Mouse (Mus musculus) heart, embryonic 14.5 days (tissue): Measurements from ENCODE around the gene Itih5. TPM values are rescaled to one million over a fixed set of nuclear protein-coding genes. Genes with fewer than 3 reads are reported as not detected.

Source experiments
- ATAC-seq: fragments of 200-750 bp; cut with Nextera tagmentation; 2 replicates; pipeline ENCODE4 v1.8.0; 2017; ENCODE audit warnings: low read depth, moderate TSS enrichment; ENCODE audit not compliant: insufficient number of reproducible peaks, insufficient read depth, low FRiP score
- H3K27ac ChIP-seq, 2 experiments: fragments of 200-500 bp in 1 of 2; fragments of 300-500 bp in 1 of 2; sonication (generic) in 1 of 2; replicated peaks in 1 of 2; 2 replicates each; pipeline ENCODE4 v1.5.1; 2012 to 2014; ENCODE audit warnings: low read depth in 2 of 2, low read length in 2 of 2, control low read depth in 1 of 2, mild to moderate bottlenecking in 1 of 2, mixed read lengths in 1 of 2; ENCODE audit not compliant: control insufficient read depth in 1 of 2, insufficient read depth in 1 of 2
- H3K27me3 ChIP-seq: fragments of 300-500 bp; sonication (generic); 2 replicates; pipeline ENCODE4 v1.6.1; 2014; ENCODE audit warnings: mild to moderate bottlenecking, low read length, control low read depth; ENCODE audit not compliant: control insufficient read depth, insufficient read depth
- H3K36me3 ChIP-seq: fragments of 300-500 bp; sonication (generic); 2 replicates; pipeline ENCODE4 v1.6.1; 2014; ENCODE audit warnings: mild to moderate bottlenecking, control low read depth, low read length, mixed read lengths; ENCODE audit not compliant: control insufficient read depth, insufficient read depth
- H3K4me1 ChIP-seq, 2 experiments: fragments of 200-500 bp in 1 of 2; fragments of 300-500 bp in 1 of 2; sonication (generic) in 1 of 2; 2 replicates each; pipeline ENCODE4 v1.6.1; 2012 to 2014; ENCODE audit warnings: low read length in 2 of 2, control low read depth in 1 of 2, mixed read lengths in 1 of 2; ENCODE audit not compliant: control insufficient read depth in 2 of 2, insufficient read depth in 2 of 2
- H3K4me2 ChIP-seq: fragments of 300-500 bp; sonication (generic); 2 replicates; pipeline ENCODE4 v1.6.1; 2014; ENCODE audit warnings: mild to moderate bottlenecking, low read length
- H3K4me3 ChIP-seq, 2 experiments: fragments of 200-500 bp in 1 of 2; fragments of 300-500 bp in 1 of 2; sonication (generic) in 1 of 2; 2 replicates each; pipeline ENCODE4 v1.5.1; 2012 to 2014; ENCODE audit warnings: low read length in 2 of 2, mild to moderate bottlenecking in 2 of 2, control low read depth in 1 of 2, low read depth in 1 of 2, moderate library complexity in 1 of 2; ENCODE audit not compliant: control insufficient read depth in 1 of 2, insufficient read depth in 1 of 2
- H3K9ac ChIP-seq: fragments of 300-500 bp; sonication (generic); 2 replicates; pipeline ENCODE4 v1.6.1; 2014; ENCODE audit warnings: mild to moderate bottlenecking, low read length
- H3K9me3 ChIP-seq: fragments of 300-500 bp; sonication (generic); 2 replicates; pipeline ENCODE4 v1.6.1; 2016; ENCODE audit warnings: low read length, control low read depth; ENCODE audit not compliant: control insufficient read depth
- WGBS: fragments of 180-500 bp; shearing (Covaris S2); extraction: QIAGEN DNeasy Blood & Tissue Kit; methylation state at CpG from one replicate; pipeline ENCODE4 v1.1.7; 2014; 5-methylcytosine and 5-hydroxymethylcytosine counted together
- polyA plus RNA-seq: library from polyadenylated mRNA; unstranded; fragments of >200 nt; fragmentation: Nextera tagmentation; extraction: Ambion mirVana; gene quantifications from 2 replicates; pipeline ENCODE4 v1.2.1, GENCODE M21; 2014

Itih5 gene
- polyA plus RNA-seq, 1 experiment from 2014 or later, result 6.1 TPM

- H3K36me3 ChIP-seq, result no peaks in the 10 kb centered on the region
- H3K9ac ChIP-seq, result no peak overlapping the region
- no peak for ATAC-seq
- 83% methylated on average over 12 of the region's 12 CpGs for WGBS
- no peaks in the 10 kb centered on the region for H3K27me3 ChIP-seq
- no peaks in the 10 kb centered on the region for H3K9me3 ChIP-seq
- no peak overlapping the region for H3K4me2 ChIP-seq
- no peak overlapping the region for H3K4me3 ChIP-seq
- no peaks in the 10 kb centered on the region for H3K4me1 ChIP-seq
- no peak overlapping the region for H3K27ac ChIP-seq
These were observed 60.1 kb downstream of the Itih5 start for GRCm38 (mm10) chr2:10213468-10213867.

- no peak for ATAC-seq
- Histone ChIP-seq H3K27me3 (no peaks in the 10 kb centered on the region), H3K4me3 (no peak overlapping the region), H3K27ac (0 out of 4 replicates have a peak overlapping the region, but pooled peaks of 1 of the 2 experiments have one; percentile 47), H3K4me2 (peak overlapping the region; percentile 4; the same call in 1 of the 2 replicates), H3K9me3 (no peaks in the 10 kb centered on the region), H3K9ac (no peak overlapping the region), H3K4me1 (no peaks in the 10 kb centered on the region), H3K36me3 (no peaks in the 10 kb centered on the region)
- 69% methylated on average over 7 of the region's 7 CpGs for WGBS
These were observed 62.6 kb downstream of the Itih5 start for GRCm38 (mm10) chr2:10215876-10216565.

DNA sequence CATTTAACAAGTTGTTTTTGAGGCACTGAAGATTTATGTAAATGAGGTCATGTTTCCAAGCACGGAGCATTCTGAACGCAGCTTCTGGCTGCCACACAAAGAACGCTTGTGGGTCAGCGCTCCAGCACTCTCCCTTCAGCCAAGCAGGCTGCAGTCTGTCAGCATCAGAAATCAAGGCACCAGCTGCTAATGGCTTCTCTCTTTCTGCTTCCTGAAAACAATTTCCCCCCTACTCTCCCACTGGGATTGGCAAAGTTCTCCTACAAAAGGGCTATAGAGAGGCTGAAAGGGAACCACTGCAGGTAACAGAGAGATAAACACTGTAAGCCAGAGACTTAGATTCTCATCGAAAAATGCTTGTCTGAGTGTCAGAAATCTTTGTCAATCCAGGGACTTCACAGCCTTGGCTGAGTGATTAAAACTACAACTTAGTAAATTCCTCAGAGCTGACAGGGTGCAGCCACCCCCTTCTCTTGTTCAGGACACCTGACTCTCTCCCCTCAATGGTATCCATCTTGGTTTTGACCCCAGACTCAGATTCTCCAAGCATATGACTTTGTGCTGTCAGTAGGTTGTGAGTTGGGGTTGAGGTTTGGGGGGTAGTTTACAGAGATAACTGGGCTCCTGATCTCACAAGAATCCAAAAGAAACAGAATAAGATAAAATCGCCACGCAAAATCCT, 63.3 kb downstream of the Itih5 start:
- H3K9me3 ChIP-seq, result no peaks in the 10 kb centered on the region
- ATAC-seq, result no peak
- peak overlapping the region; percentile 4; the same call in 1 of the 2 replicates for H3K4me2 ChIP-seq
- no peak overlapping the region for H3K9ac ChIP-seq
- H3K27me3 ChIP-seq, result no peaks in the 10 kb centered on the region
- peak overlapping the region in 1 of 2 experiments; percentile 47; a peak in 2 of 4 replicates for H3K27ac ChIP-seq
- WGBS, result 40% methylated on average over 7 of the region's 7 CpGs
- no peaks in the 10 kb centered on the region for H3K36me3 ChIP-seq
- H3K4me1 ChIP-seq, result no peaks in the 10 kb centered on the region
- H3K4me3 ChIP-seq, result no peak overlapping the region

DNA sequence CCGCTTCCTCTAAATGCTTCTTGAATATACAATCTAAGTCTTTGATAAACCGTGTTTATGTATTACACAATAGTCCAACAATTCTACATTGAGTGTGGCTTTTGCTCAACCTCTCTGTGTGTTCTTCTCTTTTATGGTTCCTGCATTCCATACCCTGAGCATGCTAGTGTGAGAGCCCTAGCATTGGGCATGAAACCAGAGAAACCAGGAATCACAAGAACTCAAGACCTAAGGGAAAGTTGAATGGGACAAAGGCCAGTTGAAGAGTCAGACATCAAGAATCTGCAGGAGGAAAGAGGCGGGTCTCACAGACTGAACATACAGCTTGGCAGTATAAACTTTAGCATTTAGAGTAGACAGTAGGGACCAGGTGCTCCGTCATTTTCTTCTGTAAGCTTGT, 68.5 kb downstream of the Itih5 start:
- 68% methylated on average over 4 of the region's 4 CpGs for WGBS
- ATAC-seq, result no peak

DNA sequence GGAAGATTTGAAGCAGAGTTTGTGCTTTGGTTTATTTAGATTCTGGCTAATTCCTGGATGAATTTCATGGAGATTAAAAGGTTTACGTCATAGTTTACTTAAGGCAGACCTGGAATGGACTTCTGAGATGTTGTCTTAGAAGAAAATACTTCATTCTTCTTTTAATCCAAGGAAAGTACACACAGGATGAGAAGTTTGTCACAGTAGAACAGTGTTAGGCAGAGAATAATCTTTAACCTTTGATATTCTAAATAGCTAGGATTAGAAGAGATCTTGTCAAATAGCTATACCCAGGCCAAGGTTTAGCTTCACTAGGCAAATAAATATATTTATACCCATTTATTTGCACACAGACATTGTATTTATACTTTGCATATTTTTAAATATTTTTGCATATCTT, 73.5 kb downstream of the Itih5 start:
- WGBS, result 71% methylated on average over 1 of the region's 1 CpGs
- no peaks in the 10 kb centered on the region for H3K27me3 ChIP-seq
- H3K4me3 ChIP-seq, result no peak overlapping the region
- no peak for ATAC-seq
- H3K36me3 ChIP-seq, result no peaks in the 10 kb centered on the region
- H3K27ac ChIP-seq, result no peak overlapping the region
- no peaks in the 10 kb centered on the region for H3K4me1 ChIP-seq
- H3K4me2 ChIP-seq, result no peak overlapping the region
- H3K9ac ChIP-seq, result no peak overlapping the region
- H3K9me3 ChIP-seq, result no peaks in the 10 kb centered on the region

More for the DNA sequence above, 68.5 kb downstream of the Itih5 start:
- no peaks in the 10 kb centered on the region for H3K4me1 ChIP-seq
- no peak overlapping the region for H3K9ac ChIP-seq
- no peak overlapping the region for H3K4me2 ChIP-seq
- H3K4me3 ChIP-seq, result no peak overlapping the region
- no peaks in the 10 kb centered on the region for H3K27me3 ChIP-seq
- H3K27ac ChIP-seq, result no peak overlapping the region
- H3K36me3 ChIP-seq, result no peaks in the 10 kb centered on the region
- H3K9me3 ChIP-seq, result no peaks in the 10 kb centered on the region

DNA sequence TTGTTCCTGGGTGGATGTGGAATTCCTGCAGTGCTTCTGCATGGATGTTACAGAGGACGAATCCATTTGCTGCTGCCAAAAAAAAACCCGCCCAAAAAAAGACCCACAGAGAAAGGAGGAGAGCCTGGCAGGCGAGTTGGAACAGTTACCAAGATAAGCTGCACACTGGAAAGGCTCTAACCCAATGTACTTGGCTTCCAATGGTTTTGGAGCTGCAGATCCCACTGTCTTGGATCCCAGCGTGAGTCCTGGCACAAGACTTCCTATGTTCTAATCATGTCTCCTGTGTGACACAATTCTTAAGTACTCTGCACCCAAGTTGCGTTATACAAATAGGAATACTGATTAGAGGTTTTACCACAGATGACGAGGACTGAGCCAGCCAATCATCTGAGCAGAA, 78.6 kb downstream of the Itih5 start:
- WGBS, result 55% methylated on average over 6 of the region's 6 CpGs
- no peaks in the 10 kb centered on the region for H3K27me3 ChIP-seq
- H3K4me3 ChIP-seq, result no peak overlapping the region
- no peak overlapping the region for H3K4me2 ChIP-seq
- no peak for ATAC-seq
- H3K27ac ChIP-seq, result no peak overlapping the region
- H3K36me3 ChIP-seq, result no peaks in the 10 kb centered on the region
- no peak overlapping the region for H3K9ac ChIP-seq
- no peaks in the 10 kb centered on the region for H3K9me3 ChIP-seq
- H3K4me1 ChIP-seq, result no peaks in the 10 kb centered on the region

- H3K4me1 ChIP-seq, result no peaks in the 10 kb centered on the region
- H3K4me2 ChIP-seq, result no peak overlapping the region
- H3K27ac ChIP-seq, result no peak overlapping the region
- H3K4me3 ChIP-seq, result no peak overlapping the region
- H3K9ac ChIP-seq, result no peak overlapping the region
- no peak for ATAC-seq
- no peaks in the 10 kb centered on the region for H3K9me3 ChIP-seq
- H3K36me3 ChIP-seq, result no peaks in the 10 kb centered on the region
- H3K27me3 ChIP-seq, result no peaks in the 10 kb centered on the region
- 84% methylated on average over 2 of the region's 2 CpGs for WGBS
These were observed 83.2 kb downstream of the Itih5 start for GRCm38 (mm10) chr2:10236554-10236953.
